Mouse (Mus musculus): Measurements from ENCODE around the gene Ifnk. TPM values are rescaled to one million over a fixed set of nuclear protein-coding genes. Genes with fewer than 3 reads are reported as not detected.

Ifnk gene
- polyA plus RNA-seq (2012; rRNA removed) (not detected in 2 replicates), polyA plus RNA-seq (2014; fragmentation: Nextera tagmentation; extraction: Ambion mirVana) (not detected in 2 replicates)

DNA sequence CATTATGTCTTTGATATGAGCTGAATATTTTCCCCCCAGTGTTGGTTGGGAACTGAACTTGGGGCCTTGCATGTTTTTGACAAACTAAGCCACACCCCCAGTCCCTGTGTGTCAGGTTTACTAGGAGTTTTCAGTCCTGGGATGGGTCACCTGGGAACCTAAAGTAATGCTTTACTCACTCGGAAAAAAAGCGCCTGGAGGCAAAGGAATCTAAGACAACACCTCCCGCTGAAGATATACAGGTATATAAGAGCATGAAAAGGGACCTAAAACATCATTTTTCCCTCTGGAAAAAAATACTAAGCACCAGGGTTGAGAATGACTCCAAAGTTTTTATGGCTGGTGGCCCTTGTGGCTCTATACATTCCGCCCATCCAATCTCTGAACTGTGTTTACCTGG, at the start of gene Ifnk:
Gene Ifnk, plus strand, starts transcription at position 301 of the 400 bp plus-strand sequence.
- H3K9me3 ChIP-seq (ENCODE audit: control insufficient read depth, low read length), result no peaks in the 10 kb centered on the region
- H3K9ac ChIP-seq (replicated peaks), result no peak within 1 kb of the TSS
- DNase-seq (ENCODE audit: low read depth in 3 of 3, low spot score in 3 of 3), result no peak
- H3K4me1 ChIP-seq (replicated peaks; ENCODE audit: control insufficient read depth in 2 of 2, insufficient read depth in 2 of 2, low read length in 1 of 2), result peaks cover 0 to 2% of the 10 kb centered on the region in 2 experiments; a peak in 1 of 4 replicates
- no peaks in the 10 kb centered on the region for H3K36me3 ChIP-seq (replicated peaks; ENCODE audit: control insufficient read depth, insufficient read depth, low read depth)
- no peaks in the 10 kb centered on the region; the same call in 1 of the 2 replicates for H3K27me3 ChIP-seq (ENCODE audit: control insufficient read depth, insufficient read depth, low read length)
- no peak within 1 kb of the TSS for H3K4me2 ChIP-seq (ENCODE audit: low read depth)
- TF ChIP-seq CTCF (IDR thresholded peaks at IDR 0.05; ENCODE audit: low read depth) (no peak), EP300 (IDR thresholded peaks at IDR 0.05; ENCODE audit: low read depth) (no peak)
- no peak within 1 kb of the TSS for H3K27ac ChIP-seq
- no peak within 1 kb of the TSS for H3K4me3 ChIP-seq (ENCODE audit: insufficient read depth in 1 of 2, low read depth in 2 of 2, low read length in 2 of 2)
- WGBS (ENCODE audit: insufficient replicate concordance), result 58% methylated on average over 4 of the region's 4 CpGs
- ATAC-seq (ENCODE audit: insufficient read depth), result no peak

DNA sequence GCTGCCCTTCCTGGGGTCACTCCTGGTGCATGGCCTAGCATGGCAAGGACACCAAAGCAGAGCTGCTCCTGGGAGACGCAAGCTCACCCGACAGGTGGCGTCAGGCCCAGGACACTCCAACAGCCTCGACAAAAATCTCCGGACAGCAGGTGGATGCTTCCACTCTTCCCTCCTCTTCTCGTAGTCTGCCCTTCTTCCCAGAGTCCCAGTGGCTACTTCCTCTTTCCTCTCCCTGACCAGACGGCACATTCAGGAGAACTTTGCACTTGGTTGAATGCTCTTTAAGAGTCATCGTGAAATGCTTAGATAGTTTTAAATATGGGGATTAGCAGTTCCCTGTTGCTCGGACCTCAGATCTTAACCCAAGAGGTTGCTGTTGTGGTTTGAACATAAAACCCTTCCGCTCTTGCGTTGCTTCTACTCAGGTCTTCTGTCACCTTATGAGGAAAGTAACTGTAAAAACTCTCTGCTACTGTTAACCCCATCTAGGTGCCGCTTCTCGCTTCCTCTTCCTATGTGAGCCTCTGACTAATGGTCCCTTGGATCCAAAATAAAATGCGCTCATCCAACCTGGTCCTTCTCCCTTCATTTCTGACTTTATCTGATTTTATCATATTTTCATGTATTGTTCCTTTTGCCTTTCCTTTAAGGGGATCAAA, 46.6 kb upstream of the Ifnk start:
- H3K4me3 ChIP-seq (ENCODE audit: insufficient read depth in 1 of 2, low read depth in 2 of 2, low read length in 2 of 2), result no peak overlapping the region
- ATAC-seq (ENCODE audit: insufficient read depth), result no peak
- no peak overlapping the region for H3K27ac ChIP-seq
- 55% methylated on average over 14 of the region's 14 CpGs for WGBS (ENCODE audit: insufficient replicate concordance)
- peaks cover 2 to 4% of the 10 kb centered on the region in 2 experiments; a peak in 3 of 4 replicates for H3K4me1 ChIP-seq (replicated peaks; ENCODE audit: control insufficient read depth in 2 of 2, insufficient read depth in 2 of 2, low read length in 1 of 2)
- H3K36me3 ChIP-seq (replicated peaks; ENCODE audit: control insufficient read depth, insufficient read depth, low read depth), result no peaks in the 10 kb centered on the region
- no peaks in the 10 kb centered on the region for H3K27me3 ChIP-seq (ENCODE audit: control insufficient read depth, insufficient read depth, low read length)
- H3K9ac ChIP-seq (replicated peaks), result no peak overlapping the region
- DNase-seq (ENCODE audit: low read depth in 3 of 3, low spot score in 3 of 3), result no peak
- H3K4me2 ChIP-seq (ENCODE audit: low read depth), result no peak overlapping the region
- no peak for TF ChIP-seq CTCF (IDR thresholded peaks at IDR 0.05; ENCODE audit: low read depth)
- TF ChIP-seq EP300 (IDR thresholded peaks at IDR 0.05; ENCODE audit: low read depth), result no peak
- no peaks in the 10 kb centered on the region for H3K9me3 ChIP-seq (ENCODE audit: control insufficient read depth, low read length)

- H3K4me3 ChIP-seq (ENCODE audit: insufficient read depth in 1 of 2, low read depth in 2 of 2, low read length in 2 of 2), result no peak overlapping the region
- DNase-seq (ENCODE audit: low read depth in 3 of 3, low spot score in 3 of 3) (no peak), ATAC-seq (ENCODE audit: insufficient read depth) (no peak)
- H3K9me3 ChIP-seq (ENCODE audit: control insufficient read depth, low read length), result no peaks in the 10 kb centered on the region
- no peaks in the 10 kb centered on the region for H3K36me3 ChIP-seq (replicated peaks; ENCODE audit: control insufficient read depth, insufficient read depth, low read depth)
- H3K4me2 ChIP-seq (ENCODE audit: low read depth), result no peak overlapping the region
- no peaks in the 10 kb centered on the region for H3K27me3 ChIP-seq (ENCODE audit: control insufficient read depth, insufficient read depth, low read length)
- no peak overlapping the region for H3K27ac ChIP-seq
- WGBS (ENCODE audit: insufficient replicate concordance), result 72% methylated on average over 4 of the region's 4 CpGs
- H3K4me1 ChIP-seq (replicated peaks; ENCODE audit: control insufficient read depth in 2 of 2, insufficient read depth in 2 of 2, low read length in 1 of 2), result 0 out of 4 replicates have a peak, but pooled peaks cover 0 to 5% of the 10 kb centered on the region in 2 experiments
- H3K9ac ChIP-seq (replicated peaks), result no peak overlapping the region
- TF ChIP-seq EP300 (IDR thresholded peaks at IDR 0.05; ENCODE audit: low read depth) (no peak), CTCF (IDR thresholded peaks at IDR 0.05; ENCODE audit: low read depth) (no peak)
These were observed 39.4 kb upstream of the Ifnk start for GRCm38 (mm10) chr4:35112452-35112851.

DNA sequence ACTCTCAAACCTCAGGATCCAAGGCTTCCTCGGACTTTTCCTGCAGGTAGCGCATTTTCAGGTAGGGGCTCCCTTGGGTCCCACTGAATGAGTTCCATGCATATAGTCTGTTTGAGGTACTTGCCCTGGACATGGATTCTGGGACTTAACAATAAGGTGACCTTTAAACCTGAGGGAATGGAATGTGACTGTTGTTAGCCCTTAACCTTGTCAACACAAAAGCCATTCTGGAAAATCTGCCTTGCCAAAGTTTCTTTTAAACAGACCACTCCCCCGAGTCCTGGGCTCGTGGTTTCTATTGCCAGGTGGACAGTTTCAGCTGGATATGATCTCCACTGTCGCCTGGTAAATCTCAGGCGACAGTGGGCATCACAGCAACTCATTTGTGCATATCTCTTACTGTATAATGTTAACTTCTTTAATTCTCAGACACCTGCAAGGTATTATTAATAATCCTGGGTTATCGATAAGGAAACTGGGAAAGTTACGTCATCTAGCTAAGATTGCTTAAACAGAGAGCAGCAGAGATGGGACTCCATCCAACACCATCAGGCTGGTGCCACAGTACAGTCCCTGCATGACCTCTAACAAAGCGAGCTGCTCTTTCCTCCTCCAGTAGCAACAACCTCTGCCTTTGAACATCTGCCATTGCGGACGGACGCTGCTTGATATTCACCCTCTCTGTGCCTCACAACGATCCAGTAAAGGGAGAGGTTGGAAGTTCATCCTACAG, 38.2 kb upstream of the Ifnk start:
- Histone ChIP-seq H3K4me2 (ENCODE audit: low read depth) (no peak overlapping the region), H3K36me3 (replicated peaks; ENCODE audit: control insufficient read depth, insufficient read depth, low read depth) (no peaks in the 10 kb centered on the region), H3K4me3 (ENCODE audit: insufficient read depth in 1 of 2, low read depth in 2 of 2, low read length in 2 of 2) (no peak overlapping the region), H3K9ac (replicated peaks) (no peak overlapping the region), H3K9me3 (ENCODE audit: control insufficient read depth, low read length) (no peaks in the 10 kb centered on the region), H3K27ac (no peak overlapping the region), H3K27me3 (ENCODE audit: control insufficient read depth, insufficient read depth, low read length) (no peaks in the 10 kb centered on the region), H3K4me1 (replicated peaks; ENCODE audit: control insufficient read depth in 2 of 2, insufficient read depth in 2 of 2, low read length in 1 of 2) (0 out of 4 replicates have a peak, but pooled peaks cover 0 to 5% of the 10 kb centered on the region in 2 experiments)
- WGBS (ENCODE audit: insufficient replicate concordance), result 64% methylated on average over 13 of the region's 13 CpGs
- DNase-seq (ENCODE audit: low read depth in 3 of 3, low spot score in 3 of 3), result no peak
- TF ChIP-seq CTCF (IDR thresholded peaks at IDR 0.05; ENCODE audit: low read depth), result no peak
- TF ChIP-seq EP300 (IDR thresholded peaks at IDR 0.05; ENCODE audit: low read depth), result no peak
- ATAC-seq (ENCODE audit: insufficient read depth), result peak; percentile 18; the same call in 1 of the 2 replicates

- 54% methylated on average over 2 of the region's 2 CpGs for WGBS (ENCODE audit: insufficient replicate concordance)
- H3K4me1 ChIP-seq (replicated peaks; ENCODE audit: control insufficient read depth in 2 of 2, insufficient read depth in 2 of 2, low read length in 1 of 2), result 0 out of 4 replicates have a peak, but pooled peaks cover 0 to 5% of the 10 kb centered on the region in 2 experiments
- no peaks in the 10 kb centered on the region for H3K27me3 ChIP-seq (ENCODE audit: control insufficient read depth, insufficient read depth, low read length)
- no peaks in the 10 kb centered on the region for H3K36me3 ChIP-seq (replicated peaks; ENCODE audit: control insufficient read depth, insufficient read depth, low read depth)
- no peak for DNase-seq (ENCODE audit: low read depth in 3 of 3, low spot score in 3 of 3)
- no peak overlapping the region for H3K4me2 ChIP-seq (ENCODE audit: low read depth)
- H3K4me3 ChIP-seq (ENCODE audit: insufficient read depth in 1 of 2, low read depth in 2 of 2, low read length in 2 of 2), result no peak overlapping the region
- no peak overlapping the region for H3K9ac ChIP-seq (replicated peaks)
- H3K27ac ChIP-seq, result no peak overlapping the region
- no peaks in the 10 kb centered on the region for H3K9me3 ChIP-seq (ENCODE audit: control insufficient read depth, low read length)
- no peak for ATAC-seq (ENCODE audit: insufficient read depth)
- TF ChIP-seq CTCF (IDR thresholded peaks at IDR 0.05; ENCODE audit: low read depth) (no peak), EP300 (IDR thresholded peaks at IDR 0.05; ENCODE audit: low read depth) (no peak)
These were observed 36.9 kb upstream of the Ifnk start for GRCm38 (mm10) chr4:35114950-35115349.
